Mouse (Mus musculus) hindbrain, embryonic 14.5 days (tissue): ENCODE measurements around the gene Il17rd. TPM values are rescaled to one million over a fixed set of nuclear protein-coding genes. Genes with fewer than 3 reads are reported as not detected.

Experiments
- ATAC-seq: fragments of 200-750 bp; cut with Nextera tagmentation; 2 replicates; pipeline ENCODE4 v1.8.0; 2017; ENCODE audit warnings: moderate number of reproducible peaks, mild to moderate bottlenecking, moderate TSS enrichment, moderate library complexity; ENCODE audit not compliant: low FRiP score
- DNase-seq: peaks from one replicate; pipeline ENCODE4 v3.0.0-alpha.2; 2015; ENCODE audit warnings: low spot score
- H3K27ac ChIP-seq: fragments of 300-500 bp; sonication (generic); 2 replicates; pipeline ENCODE4 v1.5.1; 2014; ENCODE audit warnings: mild to moderate bottlenecking, moderate library complexity
- H3K27me3 ChIP-seq: fragments of 300-500 bp; sonication (generic); 2 replicates; pipeline ENCODE4 v1.6.1; 2014; ENCODE audit warnings: mild to moderate bottlenecking, low read length, mixed read lengths; ENCODE audit not compliant: control insufficient read depth, insufficient read depth
- H3K36me3 ChIP-seq: fragments of 300-500 bp; sonication (generic); replicated peaks from 2 replicates; pipeline ENCODE4 v1.6.1; 2014; ENCODE audit not compliant: control insufficient read depth, insufficient read depth
- H3K4me1 ChIP-seq: fragments of 300-500 bp; sonication (generic); replicated peaks from 2 replicates; pipeline ENCODE4 v1.6.1; 2014; ENCODE audit warnings: antibody characterized with exemption, low read length, mixed read lengths; ENCODE audit not compliant: control insufficient read depth, insufficient read depth
- H3K4me2 ChIP-seq: fragments of 300-500 bp; sonication (generic); replicated peaks from 2 replicates; pipeline ENCODE4 v1.6.1; 2014; ENCODE audit warnings: mild to moderate bottlenecking, moderate library complexity
- H3K4me3 ChIP-seq: fragments of 300-500 bp; sonication (generic); replicated peaks from 2 replicates; pipeline ENCODE4 v1.5.1; 2014; ENCODE audit warnings: mild to moderate bottlenecking, low read length
- H3K9ac ChIP-seq: fragments of 300-500 bp; sonication (generic); 2 replicates; pipeline ENCODE4 v1.6.1; 2014
- H3K9me3 ChIP-seq: fragments of 300-500 bp; sonication (generic); 2 replicates; pipeline ENCODE4 v1.6.1; 2016; ENCODE audit warnings: low read length; ENCODE audit not compliant: control insufficient read depth
- WGBS: fragments of 180-500 bp; shearing (Covaris S2); extraction: QIAGEN DNeasy Blood & Tissue Kit; methylation state at CpG from one replicate; pipeline ENCODE4 v1.1.7; 2014; 5-methylcytosine and 5-hydroxymethylcytosine counted together
- polyA plus RNA-seq: library from polyadenylated mRNA; unstranded; fragments of >200 nt; fragmentation: Nextera tagmentation; extraction: Ambion mirVana; gene quantifications from 2 replicates; pipeline ENCODE4 v1.2.1, GENCODE M21; 2014

Il17rd gene
- polyA plus RNA-seq, result 2.8 TPM in 2 replicates

DNA sequence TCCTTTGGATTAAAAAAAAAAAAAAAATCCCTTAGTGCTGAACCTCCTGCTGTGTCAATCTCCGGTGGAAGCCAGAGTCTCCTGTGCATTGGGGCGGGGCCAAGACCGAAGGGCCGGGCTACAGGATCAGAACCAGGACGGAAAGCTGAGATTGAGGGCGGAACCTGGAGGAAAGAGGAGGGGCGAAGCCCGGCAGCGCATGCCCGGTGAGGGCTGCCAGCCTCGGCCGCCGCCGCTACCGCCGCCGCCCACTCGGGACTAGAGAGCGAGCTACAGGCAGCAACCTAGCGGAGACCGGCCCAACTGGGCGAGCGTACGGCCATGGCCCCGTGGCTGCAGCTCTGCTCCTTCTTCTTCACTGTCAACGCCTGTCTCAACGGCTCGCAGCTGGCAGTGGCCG lies at the start of gene Il17rd:
TSS of gene Il17rd (plus strand) at position 159 of the 400 bp plus-strand sequence.
- ATAC-seq (peak; percentile 93), DNase-seq (peak; percentile 82)
- Histone ChIP-seq H3K27me3 (peaks cover 13% of the 10 kb centered on the region), H3K4me1 (0 out of 2 replicates have a peak, but pooled peaks cover 5% of the 10 kb centered on the region), H3K9me3 (no peaks in the 10 kb centered on the region), H3K4me2 (peak within 1 kb of the TSS; percentile 97), H3K36me3 (no peaks in the 10 kb centered on the region), H3K4me3 (peak within 1 kb of the TSS; percentile 63), H3K27ac (peak within 1 kb of the TSS; percentile 23), H3K9ac (peak within 1 kb of the TSS; percentile 65)
- under 1% methylated on average over 29 of the region's 29 CpGs for WGBS

DNA sequence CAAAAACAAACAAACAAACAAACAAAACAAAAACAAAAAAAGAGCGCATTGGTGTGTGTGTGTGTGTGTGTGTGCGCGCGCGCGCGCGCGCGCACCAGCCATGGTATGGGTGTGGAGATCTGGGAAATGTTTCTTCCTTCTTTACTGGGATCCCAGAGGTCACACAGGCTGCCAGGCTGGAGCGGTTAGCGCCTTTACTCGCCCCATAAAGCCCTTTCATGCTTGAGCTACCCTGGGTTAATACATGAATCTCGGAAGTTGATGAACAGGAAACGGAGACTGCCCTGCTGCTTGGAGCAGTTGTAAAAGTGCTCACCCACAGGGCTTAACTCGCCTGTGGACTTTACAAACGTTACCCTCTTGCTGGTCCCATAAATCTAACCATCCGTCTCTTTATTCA lies 47.1 kb upstream of the Il17rd start:
- Histone ChIP-seq H3K9ac (no peak overlapping the region), H3K4me1 (no peaks in the 10 kb centered on the region), H3K4me3 (no peak overlapping the region), H3K36me3 (no peaks in the 10 kb centered on the region), H3K4me2 (no peak overlapping the region), H3K27ac (no peak overlapping the region), H3K27me3 (no peaks in the 10 kb centered on the region), H3K9me3 (no peaks in the 10 kb centered on the region)
- 65% methylated on average over 18 of the region's 18 CpGs for WGBS
- DNase-seq (no peak), ATAC-seq (no peak)

DNA sequence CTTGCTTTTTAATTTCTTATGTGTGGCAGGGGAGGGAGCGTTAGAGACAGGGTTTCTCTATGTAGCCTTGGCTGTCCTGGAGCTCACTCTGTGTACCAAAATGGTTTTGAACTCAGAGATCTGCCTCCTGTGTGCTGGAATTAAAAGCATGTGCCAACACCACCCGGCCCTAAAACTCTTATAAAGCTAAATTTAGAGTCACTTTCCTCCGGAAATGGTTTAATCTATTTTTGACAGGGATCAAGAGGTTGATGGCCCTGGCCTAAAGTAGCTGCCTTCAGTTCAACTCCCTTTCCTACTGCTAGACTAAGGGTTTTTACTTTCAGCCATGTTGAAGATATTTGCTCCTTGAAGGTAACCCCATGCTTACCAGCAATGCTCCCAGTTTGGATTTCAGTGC lies 45.3 kb upstream of the Il17rd start:
- 81% methylated on average over 3 of the region's 3 CpGs for WGBS
- DNase-seq, result no peak
- no peaks in the 10 kb centered on the region for H3K27me3 ChIP-seq
- H3K4me1 ChIP-seq, result no peaks in the 10 kb centered on the region
- H3K36me3 ChIP-seq, result no peaks in the 10 kb centered on the region
- H3K4me3 ChIP-seq, result no peak overlapping the region
- H3K9me3 ChIP-seq, result no peaks in the 10 kb centered on the region
- H3K27ac ChIP-seq, result no peak overlapping the region
- H3K9ac ChIP-seq, result no peak overlapping the region
- no peak for ATAC-seq
- H3K4me2 ChIP-seq, result no peak overlapping the region

DNA sequence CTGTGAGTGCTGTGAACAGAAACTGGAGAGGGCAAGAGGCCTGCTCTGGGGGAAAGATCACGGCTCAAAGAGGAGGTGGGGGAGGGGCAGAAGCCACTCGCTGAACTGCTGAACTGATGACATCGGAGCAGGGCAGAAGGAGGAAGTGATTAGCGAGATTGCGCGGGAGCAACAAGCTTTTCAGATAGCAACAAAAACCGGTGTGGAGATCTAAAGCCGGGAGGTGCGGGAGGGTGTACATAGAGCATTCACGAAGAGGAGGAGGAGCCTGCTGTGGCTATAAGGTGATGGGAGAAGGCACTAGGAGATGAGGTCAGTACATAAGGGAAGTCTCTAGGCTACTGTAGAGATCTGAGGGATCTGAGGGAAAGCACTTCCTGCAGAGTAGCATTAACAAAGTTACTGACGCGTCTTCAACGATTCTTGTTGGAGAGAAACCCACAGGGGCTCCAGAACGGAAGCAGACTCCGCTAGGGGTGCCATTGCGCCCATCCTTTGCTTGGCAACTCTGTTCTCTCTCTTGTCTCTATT lies 44.5 kb upstream of the Il17rd start, which contains the start of gene Hesx1:
TSS of gene Hesx1 (plus strand) at position 206 of the 531 bp plus-strand sequence.
- WGBS, result 8% methylated on average over 16 of the region's 16 CpGs
- DNase-seq, result peak; percentile 33
- Histone ChIP-seq H3K27ac (no peak within 1 kb of the TSS), H3K4me1 (no peaks in the 10 kb centered on the region), H3K4me2 (peak within 1 kb of the TSS; percentile 47), H3K9ac (0 out of 2 replicates have a peak within 1 kb of the TSS, but pooled peaks have one; percentile 38), H3K36me3 (no peaks in the 10 kb centered on the region), H3K9me3 (no peaks in the 10 kb centered on the region), H3K4me3 (peak within 1 kb of the TSS; percentile 25), H3K27me3 (no peaks in the 10 kb centered on the region)
- 0 out of 2 replicates have a peak, but pooled peaks have one; percentile 57 for ATAC-seq

DNA sequence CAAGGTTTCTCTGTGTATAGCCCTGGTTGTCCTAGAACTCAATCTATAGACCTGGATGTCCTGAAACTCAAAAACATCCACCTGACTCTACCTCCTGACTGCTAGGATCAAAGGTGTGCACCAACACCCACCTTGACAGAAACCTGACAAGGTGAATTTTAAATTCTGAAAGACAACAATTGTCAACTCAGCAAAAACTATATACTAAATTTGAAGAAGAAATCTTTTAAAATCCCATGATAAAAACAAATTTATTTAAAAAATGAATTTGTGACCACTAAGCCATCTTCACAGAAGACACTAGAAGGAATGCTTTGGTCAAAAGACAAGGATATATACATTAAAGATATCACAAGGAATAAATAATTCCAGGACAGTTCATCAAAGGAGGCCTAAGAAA lies 42.5 kb upstream of the Il17rd start:
- ATAC-seq, result no peak
- Histone ChIP-seq H3K4me2 (no peak overlapping the region), H3K4me1 (0 out of 2 replicates have a peak, but pooled peaks cover 5% of the 10 kb centered on the region), H3K9ac (no peak overlapping the region), H3K4me3 (no peak overlapping the region), H3K27me3 (0 out of 2 replicates have a peak, but pooled peaks cover 3% of the 10 kb centered on the region), H3K36me3 (no peaks in the 10 kb centered on the region), H3K27ac (no peak overlapping the region), H3K9me3 (no peaks in the 10 kb centered on the region)
- no peak for DNase-seq

DNA sequence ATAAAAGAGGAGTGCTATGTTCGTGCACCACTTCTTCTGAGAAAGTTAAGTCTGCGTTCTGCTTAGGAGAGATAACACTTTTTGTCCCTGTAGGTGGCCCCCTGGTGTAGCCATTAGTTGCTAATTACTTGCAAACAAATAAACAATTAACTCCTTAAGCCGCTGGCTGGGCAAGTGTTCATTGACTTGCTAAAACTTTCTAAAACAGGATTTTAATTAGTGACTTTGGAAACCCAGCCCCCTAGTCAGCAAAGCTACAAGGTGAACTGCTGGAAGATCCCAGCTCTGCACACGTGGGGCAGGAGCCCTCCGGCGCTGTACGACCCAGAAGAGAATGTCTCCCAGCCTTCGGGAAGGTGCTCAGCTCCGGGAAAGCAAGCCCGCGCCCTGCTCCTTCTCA lies 38.4 kb upstream of the Il17rd start:
- H3K9me3 ChIP-seq, result no peaks in the 10 kb centered on the region
- H3K4me3 ChIP-seq, result no peak overlapping the region
- WGBS, result 5% methylated on average over 11 of the region's 11 CpGs
- no peak overlapping the region for H3K9ac ChIP-seq
- ATAC-seq (no peak), DNase-seq (no peak)
- no peak overlapping the region for H3K4me2 ChIP-seq
- 0 out of 2 replicates have a peak, but pooled peaks cover 5% of the 10 kb centered on the region for H3K4me1 ChIP-seq
- H3K27ac ChIP-seq, result no peak overlapping the region
- 0 out of 2 replicates have a peak, but pooled peaks cover 4% of the 10 kb centered on the region for H3K27me3 ChIP-seq
- no peaks in the 10 kb centered on the region for H3K36me3 ChIP-seq

DNA sequence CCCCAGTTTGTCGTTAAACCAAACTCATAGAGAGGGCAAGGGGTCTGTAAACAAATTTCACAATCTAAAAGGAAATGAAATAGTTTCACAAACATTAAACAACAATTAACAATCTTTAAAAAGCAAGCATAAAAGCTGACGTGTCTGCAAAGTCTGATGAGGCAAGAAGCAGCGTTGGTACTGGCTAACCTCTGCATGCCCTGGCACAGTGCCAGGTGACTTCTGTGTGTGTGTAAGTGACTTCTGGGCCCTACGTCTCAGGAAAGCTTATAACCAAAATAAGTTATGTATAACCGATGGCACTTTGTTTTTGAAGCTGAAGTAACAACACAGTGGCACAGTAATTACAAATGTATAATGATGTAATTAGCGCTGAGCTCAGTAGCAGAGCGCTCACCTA lies 33.8 kb upstream of the Il17rd start:
- Histone ChIP-seq H3K9me3 (no peaks in the 10 kb centered on the region), H3K9ac (no peak overlapping the region), H3K4me1 (0 out of 2 replicates have a peak, but pooled peaks cover 5% of the 10 kb centered on the region), H3K27ac (no peak overlapping the region), H3K36me3 (no peaks in the 10 kb centered on the region), H3K27me3 (0 out of 2 replicates have a peak, but pooled peaks cover 4% of the 10 kb centered on the region), H3K4me2 (no peak overlapping the region), H3K4me3 (no peak overlapping the region)
- 74% methylated on average over 7 of the region's 7 CpGs for WGBS
- no peak for DNase-seq
- ATAC-seq, result no peak

DNA sequence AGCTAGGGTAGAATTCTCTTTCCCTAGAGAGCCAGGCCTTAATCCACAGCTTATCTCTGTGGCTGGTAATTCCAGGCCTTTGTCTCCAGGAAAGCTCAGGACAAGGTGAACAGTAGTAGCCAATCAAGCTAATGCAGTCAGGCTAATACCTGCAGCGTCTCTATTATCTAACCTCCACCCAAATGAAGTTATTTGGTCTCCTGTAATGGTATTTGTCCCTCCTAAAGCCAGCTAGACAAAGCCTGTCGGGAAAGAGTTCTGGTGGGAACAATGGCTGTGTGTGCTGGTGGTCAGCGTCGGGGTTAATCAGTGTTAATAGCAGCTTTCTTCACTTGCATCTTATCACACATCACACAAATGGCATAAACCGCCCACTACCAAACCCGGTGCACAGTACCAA lies 32.8 kb upstream of the Il17rd start:
- no peaks in the 10 kb centered on the region for H3K36me3 ChIP-seq
- no peak overlapping the region for H3K4me2 ChIP-seq
- WGBS, result 16% methylated on average over 6 of the region's 6 CpGs

DNA sequence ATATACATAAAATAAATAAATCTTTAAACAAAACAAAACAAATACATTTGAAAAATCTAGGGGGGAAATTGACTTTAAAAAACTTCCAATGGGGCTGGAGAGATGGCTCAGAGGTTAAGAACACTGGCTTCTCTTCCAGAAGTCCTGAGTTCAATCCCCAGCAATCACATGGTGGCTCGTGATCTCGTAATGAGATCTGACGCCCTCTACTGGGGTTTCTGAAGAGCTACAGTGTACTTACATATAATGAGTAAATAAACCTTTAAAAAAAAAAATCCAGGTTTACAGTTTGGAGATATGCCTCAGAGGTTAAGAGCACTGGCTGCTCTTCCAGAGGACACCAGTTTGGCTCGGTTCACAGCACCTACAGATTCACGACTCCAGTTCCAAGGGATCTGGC lies 27.2 kb upstream of the Il17rd start:
- 82% methylated on average over 5 of the region's 5 CpGs for WGBS
- H3K4me3 ChIP-seq, result no peak overlapping the region
- no peak overlapping the region for H3K4me2 ChIP-seq
- no peaks in the 10 kb centered on the region for H3K36me3 ChIP-seq
- no peak overlapping the region for H3K27ac ChIP-seq
- H3K9ac ChIP-seq, result no peak overlapping the region
- H3K9me3 ChIP-seq, result no peaks in the 10 kb centered on the region
- H3K27me3 ChIP-seq, result no peaks in the 10 kb centered on the region
- DNase-seq (no peak), ATAC-seq (no peak)
- H3K4me1 ChIP-seq, result no peaks in the 10 kb centered on the region

More for the DNA sequence above, 32.8 kb upstream of the Il17rd start:
- Histone ChIP-seq H3K4me1 (no peaks in the 10 kb centered on the region), H3K9ac (no peak overlapping the region), H3K27ac (no peak overlapping the region), H3K9me3 (no peaks in the 10 kb centered on the region), H3K4me3 (no peak overlapping the region), H3K27me3 (0 out of 2 replicates have a peak, but pooled peaks cover 4% of the 10 kb centered on the region)
- DNase-seq (no peak), ATAC-seq (no peak)
